Mouse (Mus musculus) liver, adult 10 weeks (tissue): Measurements from ENCODE around the gene Nol6. TPM values are rescaled to one million over a fixed set of nuclear protein-coding genes. Genes with fewer than 3 reads are reported as not detected.

Experiments used
- polyA plus RNA-seq: library from polyadenylated mRNA; stranded (reverse); fragments of 350-450 nt; fragmentation: Illumina TruSeq; extraction: RNeasy Lipid Tissue Mini Kit (QIAGEN cat#74804); gene quantifications from one replicate; pipeline ENCODE4 v1.2.3, GENCODE M21; 2014; ENCODE audit warnings: low read depth, low replicate concordance

Gene Nol6
- polyA plus RNA-seq: 0.74 TPM

DNA sequence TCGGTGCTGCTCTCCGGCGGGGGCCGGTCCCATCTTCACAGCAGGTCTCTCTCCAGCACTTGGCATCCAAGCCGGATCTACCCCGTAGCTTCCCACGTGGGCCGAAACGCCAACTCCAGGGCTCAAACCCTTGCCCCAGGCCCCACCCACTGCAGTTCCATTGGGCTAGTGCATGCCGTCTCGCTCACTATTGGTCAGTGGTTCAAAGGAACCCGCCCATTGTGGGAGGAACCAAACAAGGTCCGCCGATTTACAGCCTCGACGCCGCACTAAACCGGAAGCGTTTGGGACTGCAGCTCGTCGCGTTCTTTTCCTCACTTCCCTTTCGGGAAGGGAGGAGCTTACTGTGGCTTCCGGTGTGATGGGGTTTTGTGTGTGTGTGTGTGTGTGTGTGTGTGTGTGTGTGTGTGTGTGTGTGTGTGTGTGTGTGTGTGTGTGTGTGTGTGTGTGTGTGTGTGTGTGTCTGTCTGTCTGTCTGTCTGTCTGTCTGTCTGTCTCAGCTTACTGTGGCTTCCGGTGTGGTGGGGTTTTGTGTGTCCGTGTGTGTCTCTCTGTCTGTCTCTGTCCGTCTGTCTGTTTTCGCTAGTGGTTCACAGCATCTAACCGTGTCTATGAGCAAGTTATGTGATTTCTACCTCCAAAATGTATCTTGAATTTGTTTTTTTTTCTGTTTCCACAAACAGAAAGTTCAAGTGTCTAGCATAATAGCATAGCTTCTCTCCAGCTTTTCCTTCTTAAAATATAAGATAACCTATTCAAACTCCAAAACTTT lies at the start of gene Nol6:
Gene Nol6 (minus strand): TSS at position 276 of the 772 bp plus-strand sequence.

DNA sequence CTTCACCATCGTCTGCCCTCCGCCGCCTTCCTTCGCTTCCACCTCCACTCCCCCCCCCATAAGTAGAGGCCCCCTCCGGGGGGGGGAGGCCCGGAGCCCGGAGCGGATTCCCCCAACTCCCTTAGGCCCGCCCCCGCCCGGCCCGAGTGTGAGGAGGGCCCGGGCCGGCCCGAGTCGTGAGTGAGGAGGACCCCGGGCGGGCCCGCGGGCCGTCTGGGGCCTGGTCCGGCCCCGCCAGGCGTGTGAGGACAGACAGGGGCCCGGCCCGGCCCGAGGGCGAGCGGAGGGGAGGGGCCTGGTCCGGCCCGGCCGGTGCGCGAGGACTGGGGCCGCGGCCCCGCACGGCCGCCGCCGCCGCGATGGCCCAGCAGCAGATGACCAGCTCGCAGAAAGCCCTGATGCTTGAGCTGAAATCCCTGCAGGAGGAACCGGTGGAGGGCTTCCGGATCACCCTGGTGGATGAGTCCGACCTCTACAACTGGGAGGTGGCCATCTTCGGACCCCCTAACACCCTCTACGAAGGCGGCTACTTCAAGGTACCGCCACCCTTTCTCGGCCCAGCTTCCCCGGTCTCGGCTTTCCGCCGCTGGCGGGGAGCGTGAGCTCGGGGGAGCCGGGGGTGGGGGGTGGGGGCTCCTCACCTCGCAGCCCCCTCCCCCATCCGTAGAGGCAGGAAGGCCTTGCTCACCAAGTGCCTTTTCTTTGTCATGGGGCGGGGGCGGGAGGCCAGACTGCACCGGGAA lies 11.6 kb upstream of the Nol6 start, which contains the start of gene Ube2r2:
Gene Ube2r2 (plus strand): TSS at position 33 of the 743 bp plus-strand sequence.

DNA sequence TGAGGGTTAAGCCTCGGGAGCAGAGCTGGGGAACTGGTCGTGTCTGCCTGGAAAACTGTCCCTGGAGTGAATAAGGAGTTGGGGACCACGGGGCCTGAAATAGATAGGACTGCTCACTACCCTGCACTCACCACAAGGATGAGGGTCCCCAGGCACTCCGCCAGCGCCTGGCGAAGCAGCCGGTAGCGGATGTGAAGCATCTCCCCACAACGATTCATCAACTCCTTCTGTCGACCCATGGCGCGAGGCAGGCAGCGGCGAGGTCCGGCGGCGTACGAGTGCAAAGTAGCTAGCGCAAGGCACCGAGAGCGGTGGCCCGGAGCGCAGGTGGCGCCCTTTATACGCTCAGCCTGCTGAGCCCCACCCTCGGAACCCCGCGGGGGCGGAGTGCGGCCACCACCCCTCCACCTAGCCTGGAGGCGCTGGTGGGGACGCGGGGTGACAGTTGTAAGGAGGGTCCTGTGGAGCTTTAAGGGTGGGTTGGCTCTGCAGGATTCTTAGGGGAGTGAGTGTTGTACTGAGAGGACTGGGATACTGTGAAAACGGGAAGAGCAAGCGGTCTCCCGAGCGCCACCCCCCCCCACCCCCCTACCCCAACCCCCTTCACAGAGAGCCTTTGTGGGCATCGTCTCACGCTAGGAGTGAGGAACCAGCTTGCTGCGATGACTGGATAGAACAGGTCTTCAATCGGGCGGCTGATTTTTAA lies 26.2 kb downstream of the Nol6 start, which contains the start of gene Aqp3:
Gene Aqp3 (minus strand): TSS at position 313 of the 706 bp plus-strand sequence.

Other genes starting within 250 kb of the Nol6 start
- gene Spink4, start 204.4 kb downstream of the Nol6 start, polyA plus RNA-seq: not detected
- gene Bag1, start 176.2 kb downstream of the Nol6 start, polyA plus RNA-seq: 180 TPM
- gene Chmp5, start 176.0 kb downstream of the Nol6 start, polyA plus RNA-seq: 112 TPM
- gene Nfx1, start 153.5 kb downstream of the Nol6 start, polyA plus RNA-seq: 31.2 TPM
- gene Aqp7, start 76.3 kb downstream of the Nol6 start, polyA plus RNA-seq: not detected
- gene Aqp3, start 26.3 kb downstream of the Nol6 start, polyA plus RNA-seq: not detected
- 171 TPM for gene Ube2r2, start 11.3 kb upstream of the Nol6 start, polyA plus RNA-seq
- 8.7 TPM for gene Ubap2, start 150.7 kb upstream of the Nol6 start, polyA plus RNA-seq
- gene Dcaf12, start 190.4 kb upstream of the Nol6 start, polyA plus RNA-seq: 12.3 TPM
- 31.5 TPM for gene Ubap1, start 224.5 kb upstream of the Nol6 start, polyA plus RNA-seq